Mouse (Mus musculus) lung, embryonic 16.5 days (tissue): ENCODE data around the gene Pgm2. TPM values are rescaled to one million over a fixed set of nuclear protein-coding genes. Genes with fewer than 3 reads are reported as not detected.

ENCODE experiments used
- ATAC-seq: fragments of 200-750 bp; cut with Nextera tagmentation; 2 replicates; pipeline ENCODE4 v1.8.0; 2017; ENCODE audit warnings: low read depth, mild to moderate bottlenecking, moderate library complexity
- H3K27ac ChIP-seq: fragments of 300-500 bp; sonication (generic); 2 replicates; pipeline ENCODE4 v1.5.1; 2014; ENCODE audit warnings: mild to moderate bottlenecking, control low read depth, low read length
- H3K27me3 ChIP-seq: fragments of 300-500 bp; sonication (generic); 2 replicates; pipeline ENCODE4 v1.6.1; 2014; ENCODE audit warnings: low read depth, low read length, mixed read lengths; ENCODE audit not compliant: control insufficient read depth, insufficient read depth
- H3K36me3 ChIP-seq: fragments of 300-500 bp; sonication (generic); 2 replicates; pipeline ENCODE4 v1.6.1; 2014; ENCODE audit warnings: low read length; ENCODE audit not compliant: control insufficient read depth, insufficient read depth
- H3K4me1 ChIP-seq: fragments of 300-500 bp; sonication (generic); replicated peaks from 2 replicates; pipeline ENCODE4 v1.6.1; 2014; ENCODE audit warnings: low read length, mixed read lengths; ENCODE audit not compliant: control insufficient read depth, insufficient read depth
- H3K4me2 ChIP-seq: fragments of 300-500 bp; sonication (generic); 2 replicates; pipeline ENCODE4 v1.6.1; 2014; ENCODE audit warnings: low read depth, low read length, control low read depth
- H3K4me3 ChIP-seq: fragments of 300-500 bp; sonication (generic); 2 replicates; pipeline ENCODE4 v1.5.1; 2014; ENCODE audit warnings: mild to moderate bottlenecking, low read length, control low read depth
- H3K9ac ChIP-seq: fragments of 300-500 bp; sonication (generic); 2 replicates; pipeline ENCODE4 v1.6.1; 2014; ENCODE audit warnings: low read length, control low read depth
- H3K9me3 ChIP-seq: fragments of 300-500 bp; sonication (generic); 2 replicates; pipeline ENCODE4 v1.6.1; 2016; ENCODE audit warnings: low read length; ENCODE audit not compliant: control insufficient read depth
- WGBS: fragments of 180-500 bp; shearing (Covaris S2); extraction: QIAGEN DNeasy Blood & Tissue Kit; methylation state at CpG from one replicate; pipeline ENCODE4 v1.1.7; 2014; 5-methylcytosine and 5-hydroxymethylcytosine counted together
- polyA plus RNA-seq: library from polyadenylated mRNA; unstranded; fragments of >200 nt; fragmentation: Nextera tagmentation; extraction: Ambion mirVana; gene quantifications from 2 replicates; pipeline ENCODE4 v1.2.1, GENCODE M21; 2015

The Pgm2 gene
- polyA plus RNA-seq, 1 experiment from 2014 or later, result 38.5 TPM

DNA sequence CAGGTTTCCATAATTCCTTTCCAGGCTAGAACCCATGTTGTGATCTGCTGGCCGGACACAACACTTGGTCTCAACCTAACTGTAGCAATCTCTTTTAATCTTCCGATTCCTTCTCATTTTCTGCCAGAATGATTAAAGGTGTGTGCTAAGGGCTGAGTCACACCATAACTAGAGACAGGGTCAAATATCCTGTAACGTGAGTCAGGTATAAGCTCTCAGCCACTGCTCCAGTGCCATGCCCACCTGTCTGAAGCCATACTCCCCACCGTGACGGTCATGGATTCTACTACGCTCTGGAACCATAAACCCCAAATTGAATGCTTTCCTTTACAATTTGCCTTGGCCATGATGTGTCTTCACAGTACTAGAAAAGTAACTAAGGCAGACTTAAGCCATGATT lies 36.5 kb upstream of the Pgm2 start:
- 0 out of 2 replicates have a peak, but pooled peaks cover 3% of the 10 kb centered on the region for H3K9me3 ChIP-seq
- H3K36me3 ChIP-seq, result no peaks in the 10 kb centered on the region
- 91% methylated on average over 6 of the region's 6 CpGs for WGBS
- no peaks in the 10 kb centered on the region for H3K27me3 ChIP-seq
- no peak overlapping the region for H3K9ac ChIP-seq
- no peak for ATAC-seq
- H3K4me3 ChIP-seq, result no peak overlapping the region
- H3K27ac ChIP-seq, result no peak overlapping the region
- no peaks in the 10 kb centered on the region for H3K4me1 ChIP-seq
- H3K4me2 ChIP-seq, result no peak overlapping the region

DNA sequence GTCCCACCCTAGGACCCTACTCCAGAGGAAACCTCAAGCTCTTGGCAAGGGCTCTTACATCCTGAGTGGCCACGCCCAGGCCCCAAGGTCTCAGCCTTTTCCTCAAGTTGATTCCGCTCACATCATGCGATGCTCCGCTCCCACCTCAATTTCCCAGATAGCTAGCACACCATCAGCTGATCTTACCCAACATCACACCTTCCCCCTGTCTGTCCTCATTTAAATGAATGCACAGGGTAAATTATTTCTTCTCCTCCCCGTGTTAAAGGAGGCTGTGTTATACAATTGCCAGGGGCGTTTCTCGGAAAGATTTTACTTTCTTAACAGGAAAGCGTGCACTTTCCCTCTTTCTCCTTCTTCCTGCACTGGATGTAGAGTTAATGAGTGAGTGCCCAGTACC lies 31.9 kb upstream of the Pgm2 start:
- H3K4me2 ChIP-seq, result no peak overlapping the region
- WGBS, result 92% methylated on average over 8 of the region's 8 CpGs
- H3K27ac ChIP-seq, result no peak overlapping the region
- no peak overlapping the region for H3K4me3 ChIP-seq
- no peaks in the 10 kb centered on the region for H3K36me3 ChIP-seq
- H3K4me1 ChIP-seq, result no peaks in the 10 kb centered on the region
- no peak overlapping the region for H3K9ac ChIP-seq
- no peaks in the 10 kb centered on the region for H3K27me3 ChIP-seq
- H3K9me3 ChIP-seq, result 0 out of 2 replicates have a peak, but pooled peaks cover 3% of the 10 kb centered on the region
- no peak for ATAC-seq

DNA sequence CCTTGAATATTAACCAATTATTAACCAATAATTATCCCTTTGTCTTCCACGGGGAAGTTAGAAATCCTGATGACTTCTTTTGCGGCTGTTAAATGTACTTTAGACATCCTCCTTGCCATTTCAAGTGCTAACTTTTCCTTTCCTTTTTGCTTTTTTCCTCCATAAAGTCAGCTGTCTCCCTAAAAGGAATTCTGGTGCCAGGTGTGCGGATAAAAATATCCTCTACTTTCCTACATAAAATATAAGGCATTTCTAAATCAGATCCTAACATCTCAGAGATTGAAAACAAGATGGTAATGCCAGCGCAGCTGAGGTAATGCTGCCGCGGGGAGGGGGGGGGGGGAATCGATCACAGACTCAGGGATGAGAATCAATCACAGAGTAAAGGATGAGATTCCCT lies 31.1 kb upstream of the Pgm2 start:
- Histone ChIP-seq H3K4me3 (no peak overlapping the region), H3K36me3 (no peaks in the 10 kb centered on the region), H3K9ac (no peak overlapping the region), H3K4me2 (no peak overlapping the region), H3K27ac (no peak overlapping the region), H3K9me3 (0 out of 2 replicates have a peak, but pooled peaks cover 3% of the 10 kb centered on the region), H3K27me3 (no peaks in the 10 kb centered on the region), H3K4me1 (no peaks in the 10 kb centered on the region)
- 77% methylated on average over 7 of the region's 7 CpGs for whole genome bisulfite sequencing
- ATAC-seq, result no peak

DNA sequence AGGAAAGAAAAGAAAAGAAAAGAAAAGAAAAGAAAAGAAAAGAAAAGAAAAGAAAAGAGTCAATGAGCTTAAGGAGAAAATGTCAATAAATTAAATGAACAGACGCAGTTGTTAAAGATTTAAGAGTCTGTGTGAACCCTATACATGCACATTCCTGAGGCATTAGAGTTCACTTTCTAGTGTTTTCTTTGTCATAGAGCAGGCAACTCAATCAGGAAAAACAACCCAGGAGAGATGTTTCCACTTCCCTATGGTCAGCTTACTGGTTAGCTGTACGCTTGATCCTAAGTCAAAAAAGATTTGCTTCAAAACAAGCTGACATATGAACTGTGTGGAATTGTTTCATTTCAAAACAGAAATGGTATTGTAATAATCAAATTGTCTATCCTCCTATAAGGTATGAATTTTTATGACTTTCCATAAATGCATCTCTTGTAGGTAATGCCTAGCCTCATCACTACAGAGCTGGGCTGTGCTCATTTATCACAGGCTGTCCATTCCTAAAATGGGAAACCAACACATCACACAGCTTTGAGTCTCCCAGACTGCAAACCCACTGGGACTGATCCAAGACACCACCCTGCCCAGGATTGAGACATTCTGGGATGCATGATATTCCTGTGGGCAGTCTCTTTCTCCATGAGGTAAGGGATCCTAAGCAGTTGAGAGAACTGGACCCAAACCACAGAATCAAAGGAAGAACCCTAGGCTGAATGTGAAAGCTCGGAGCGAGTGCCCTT lies 29.7 kb upstream of the Pgm2 start:
- H3K4me3 ChIP-seq, result no peak overlapping the region
- 60% methylated on average over 4 of the region's 4 CpGs for WGBS
- no peak overlapping the region for H3K27ac ChIP-seq
- no peaks in the 10 kb centered on the region for H3K27me3 ChIP-seq
- 0 out of 2 replicates have a peak, but pooled peaks cover 3% of the 10 kb centered on the region for H3K9me3 ChIP-seq
- no peak overlapping the region for H3K9ac ChIP-seq
- ATAC-seq, result no peak
- no peaks in the 10 kb centered on the region for H3K4me1 ChIP-seq
- H3K36me3 ChIP-seq, result no peaks in the 10 kb centered on the region
- no peak overlapping the region for H3K4me2 ChIP-seq

DNA sequence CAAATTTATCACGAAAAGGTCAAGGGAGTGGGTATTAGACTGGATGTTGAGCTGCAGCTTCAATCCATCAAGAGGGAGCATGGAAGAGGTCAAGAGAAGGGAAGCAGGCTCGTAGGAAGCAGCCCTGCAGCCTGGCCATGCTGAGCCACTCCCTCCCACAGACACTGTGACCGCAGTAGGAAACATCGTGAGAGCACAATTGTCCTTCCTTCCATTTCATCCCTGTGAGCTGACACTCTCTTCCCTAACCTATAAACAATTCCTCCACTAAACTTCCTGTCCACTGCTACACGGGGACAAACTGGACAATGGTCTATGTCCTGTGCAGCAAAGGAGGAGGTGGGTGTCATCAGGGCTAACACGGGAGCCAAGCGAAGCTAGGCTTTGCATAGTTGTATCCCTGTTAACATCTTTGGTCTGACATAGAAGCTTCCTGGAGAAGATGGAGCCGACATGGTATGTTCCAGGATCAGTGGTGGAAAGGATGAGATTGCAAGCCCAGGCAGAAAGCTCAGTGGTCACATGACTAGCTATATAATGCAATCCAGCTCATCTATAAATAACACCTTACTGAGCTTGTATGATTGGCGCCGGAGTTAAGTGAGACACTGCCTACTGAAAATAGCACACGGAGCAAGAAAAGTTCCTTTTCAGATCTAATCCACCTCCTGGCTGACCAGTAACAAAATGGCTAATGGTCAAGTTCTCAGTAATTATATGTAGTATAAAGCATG lies 29.0 kb upstream of the Pgm2 start:
- Histone ChIP-seq H3K4me3 (no peak overlapping the region), H3K36me3 (no peaks in the 10 kb centered on the region), H3K4me2 (no peak overlapping the region), H3K9ac (no peak overlapping the region), H3K9me3 (0 out of 2 replicates have a peak, but pooled peaks cover 3% of the 10 kb centered on the region), H3K4me1 (no peaks in the 10 kb centered on the region), H3K27me3 (no peaks in the 10 kb centered on the region), H3K27ac (no peak overlapping the region)
- peak; percentile 88 for ATAC-seq
- 63% methylated on average over 11 of the region's 11 CpGs for WGBS

DNA sequence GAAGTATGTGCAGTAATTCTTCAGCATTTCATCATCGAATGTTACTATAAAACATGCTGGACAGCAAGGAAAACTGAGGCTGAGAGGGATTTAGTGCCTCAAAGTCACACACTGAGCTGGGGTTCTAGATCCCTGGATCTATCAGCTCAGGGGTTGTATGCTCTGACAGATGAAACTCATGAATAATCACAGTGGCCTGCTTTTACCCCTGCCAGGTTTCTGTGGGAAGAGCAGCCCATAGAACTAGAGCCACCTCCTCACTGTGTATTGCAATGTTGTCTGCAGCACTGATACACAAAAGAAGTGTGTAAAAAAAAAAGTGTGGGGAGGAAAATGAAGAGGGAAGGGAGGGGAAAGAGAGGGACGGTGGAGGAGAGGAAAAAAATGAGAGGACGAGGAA lies 28.3 kb upstream of the Pgm2 start:
- H3K4me2 ChIP-seq, result no peak overlapping the region
- 70% methylated on average over 3 of the region's 3 CpGs for WGBS
- H3K36me3 ChIP-seq, result no peaks in the 10 kb centered on the region

DNA sequence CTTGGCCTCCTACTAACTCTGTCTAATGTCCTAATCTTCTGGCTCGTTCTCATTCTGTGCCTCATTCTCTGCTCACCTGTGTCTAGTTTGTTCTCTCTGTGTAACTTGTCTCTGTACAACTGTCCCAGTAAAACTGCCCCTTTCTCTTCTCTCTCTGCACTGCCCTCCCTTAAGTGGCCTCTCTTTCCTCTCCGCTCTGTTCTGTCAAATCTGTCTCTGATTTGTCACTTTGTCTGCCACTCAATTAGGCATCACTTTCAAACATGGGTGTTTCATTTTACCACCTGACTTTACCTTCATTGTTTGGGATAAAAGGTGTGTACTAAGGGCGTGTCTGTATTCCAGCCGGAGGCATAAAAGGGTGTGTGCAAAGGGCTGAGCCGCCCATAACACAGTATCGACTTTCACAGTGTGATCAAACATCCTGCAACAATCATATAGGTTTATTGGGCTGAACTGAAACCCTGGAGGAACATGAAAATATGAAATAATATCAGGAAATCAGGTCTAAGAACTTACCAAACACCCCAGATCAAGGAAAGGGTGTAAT lies 27.2 kb upstream of the Pgm2 start:
- WGBS, result 61% methylated on average over 6 of the region's 6 CpGs

More for the DNA sequence above, 28.3 kb upstream of the Pgm2 start:
- no peaks in the 10 kb centered on the region for H3K27me3 ChIP-seq
- no peaks in the 10 kb centered on the region for H3K4me1 ChIP-seq
- H3K9ac ChIP-seq, result no peak overlapping the region
- no peak overlapping the region for H3K27ac ChIP-seq
- H3K4me3 ChIP-seq, result no peak overlapping the region
- 0 out of 2 replicates have a peak, but pooled peaks cover 3% of the 10 kb centered on the region for H3K9me3 ChIP-seq
- no peak for ATAC-seq

DNA sequence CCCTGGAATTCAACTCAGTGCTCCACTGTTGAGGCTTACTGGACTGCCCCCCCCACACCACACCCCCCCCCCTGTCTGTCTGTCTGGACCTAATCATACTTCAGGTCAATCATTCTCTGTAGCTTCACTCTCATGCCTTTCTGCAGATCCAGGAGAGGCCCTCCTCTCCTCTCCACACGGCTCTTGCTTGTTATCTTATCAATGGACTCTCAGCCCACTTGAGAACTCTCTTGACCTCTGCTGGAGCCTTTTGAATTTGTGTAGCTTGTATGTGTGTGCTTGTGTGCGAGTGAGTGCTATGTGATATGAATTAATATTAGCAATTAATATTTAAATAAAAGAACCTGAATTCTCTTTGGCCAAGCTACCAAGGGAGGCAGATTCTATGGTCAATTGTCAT lies 26.6 kb upstream of the Pgm2 start:
- Histone ChIP-seq H3K4me3 (no peak overlapping the region), H3K9me3 (no peaks in the 10 kb centered on the region), H3K9ac (no peak overlapping the region), H3K27ac (no peak overlapping the region), H3K4me1 (no peaks in the 10 kb centered on the region; the same call in 1 of the 2 replicates), H3K4me2 (no peak overlapping the region), H3K36me3 (no peaks in the 10 kb centered on the region), H3K27me3 (no peaks in the 10 kb centered on the region)
- WGBS, result 25% methylated on average over 2 of the region's 2 CpGs
- ATAC-seq, result no peak

More for the DNA sequence above, 27.2 kb upstream of the Pgm2 start:
- Histone ChIP-seq H3K4me1 (no peaks in the 10 kb centered on the region; the same call in 1 of the 2 replicates), H3K9ac (no peak overlapping the region), H3K4me2 (no peak overlapping the region), H3K36me3 (no peaks in the 10 kb centered on the region), H3K9me3 (no peaks in the 10 kb centered on the region), H3K27ac (no peak overlapping the region), H3K27me3 (no peaks in the 10 kb centered on the region), H3K4me3 (no peak overlapping the region)
- ATAC-seq, result no peak

DNA sequence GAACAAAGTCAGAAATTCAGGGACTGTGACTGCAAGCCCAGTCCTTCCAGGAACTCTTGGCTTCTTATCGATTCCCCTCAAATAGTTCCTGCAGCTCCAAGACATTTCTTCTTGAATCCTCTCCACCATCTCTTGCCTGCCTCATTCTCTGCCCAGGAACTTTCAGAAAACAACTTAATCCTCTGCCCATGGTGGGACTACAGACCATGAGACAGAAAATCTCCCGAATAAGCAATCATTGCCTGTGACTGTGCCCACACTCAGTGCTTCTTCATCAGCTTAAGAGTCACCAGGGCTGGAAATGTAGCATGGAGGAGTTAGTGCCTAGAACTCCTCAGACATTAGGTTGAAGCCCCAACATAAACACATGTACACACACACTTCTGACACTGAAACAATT lies 25.2 kb upstream of the Pgm2 start:
- Histone ChIP-seq H3K36me3 (no peaks in the 10 kb centered on the region), H3K4me2 (no peak overlapping the region), H3K27me3 (no peaks in the 10 kb centered on the region), H3K27ac (no peak overlapping the region), H3K9me3 (no peaks in the 10 kb centered on the region), H3K4me3 (no peak overlapping the region), H3K4me1 (no peaks in the 10 kb centered on the region; the same call in 1 of the 2 replicates), H3K9ac (no peak overlapping the region)
- ATAC-seq, result no peak
- WGBS, result 70% methylated on average over 2 of the region's 2 CpGs
